Mouse (Mus musculus) liver, embryonic 14.5 days (tissue): Measurements from ENCODE around the gene Gm19668. TPM values are rescaled to one million over a fixed set of nuclear protein-coding genes. Genes with fewer than 3 reads are reported as not detected.

Experiments used
- ATAC-seq: fragments of 200-750 bp; cut with Nextera tagmentation; 2 replicates; pipeline ENCODE4 v1.8.0; 2017; ENCODE audit warnings: moderate number of reproducible peaks, mild to moderate bottlenecking, moderate library complexity; ENCODE audit not compliant: insufficient read depth
- DNase-seq, 3 experiments: peaks; one replicate each; pipeline ENCODE4 v3.0.0-alpha.2; 2012 to 2013; ENCODE audit warnings: low read depth in 3 of 3, low spot score in 3 of 3
- H3K27ac ChIP-seq: fragments of 300-500 bp; sonication (generic); 2 replicates; pipeline ENCODE4 v1.5.1; 2014; ENCODE audit warnings: moderate library complexity, mild to moderate bottlenecking, control low read depth, inconsistent platforms
- H3K27me3 ChIP-seq: fragments of 300-500 bp; sonication (generic); 2 replicates; pipeline ENCODE4 v1.6.1; 2014; ENCODE audit warnings: mild to moderate bottlenecking, low read length, moderate library complexity; ENCODE audit not compliant: control insufficient read depth, insufficient read depth
- H3K36me3 ChIP-seq: fragments of 300-500 bp; sonication (generic); replicated peaks from 2 replicates; pipeline ENCODE4 v1.6.1; 2014; ENCODE audit warnings: low read depth; ENCODE audit not compliant: control insufficient read depth, insufficient read depth
- H3K4me1 ChIP-seq, 2 experiments: fragments of 200-500 bp in 1 of 2; fragments of 300-500 bp in 1 of 2; sonication (generic) in 1 of 2; replicated peaks; 2 replicates each; pipeline ENCODE4 v1.6.1; 2012 to 2014; ENCODE audit warnings: antibody characterized with exemption in 1 of 2, inconsistent platforms in 1 of 2, low read length in 1 of 2; ENCODE audit not compliant: control insufficient read depth in 2 of 2, insufficient read depth in 2 of 2
- H3K4me2 ChIP-seq: fragments of 300-500 bp; sonication (generic); 2 replicates; pipeline ENCODE4 v1.6.1; 2014; ENCODE audit warnings: low read depth, mild to moderate bottlenecking, control low read depth, moderate library complexity
- H3K4me3 ChIP-seq, 2 experiments: fragments of 200-500 bp in 1 of 2; fragments of 300-500 bp in 1 of 2; sonication (generic) in 1 of 2; 2 replicates each; pipeline ENCODE4 v1.5.1; 2012 to 2014; ENCODE audit warnings: low read depth in 2 of 2, low read length in 2 of 2, mild to moderate bottlenecking in 2 of 2, control low read depth in 1 of 2, inconsistent platforms in 1 of 2, moderate library complexity in 1 of 2; ENCODE audit not compliant: insufficient read depth in 1 of 2
- H3K9ac ChIP-seq: fragments of 300-500 bp; sonication (generic); replicated peaks from 2 replicates; pipeline ENCODE4 v1.6.1; 2014; ENCODE audit warnings: mild to moderate bottlenecking, control low read depth, moderate library complexity
- H3K9me3 ChIP-seq: fragments of 300-500 bp; sonication (generic); 2 replicates; pipeline ENCODE4 v1.6.1; 2016; ENCODE audit warnings: low read length, mixed read lengths; ENCODE audit not compliant: control insufficient read depth
- CTCF ChIP-seq: IDR thresholded peaks from 2 replicates; pipeline ENCODE4 v1.5.1; 2016; ENCODE audit warnings: antibody characterized with exemption, low read depth, control low read depth
- EP300 ChIP-seq: IDR thresholded peaks from 2 replicates; pipeline ENCODE4 v1.6.1; 2016; ENCODE audit warnings: antibody characterized with exemption, low read depth
- WGBS: fragments of 180-500 bp; shearing (Covaris S2); extraction: QIAGEN DNeasy Blood & Tissue Kit; methylation state at CpG from one replicate; pipeline ENCODE4 v1.1.7; 2014; ENCODE audit not compliant: insufficient replicate concordance; 5-methylcytosine and 5-hydroxymethylcytosine counted together
- polyA plus RNA-seq, 2 experiments: library from polyadenylated mRNA; depleted of rRNA in 1 of 2; stranded (reverse) in 1 of 2; unstranded in 1 of 2; fragments of >200 nt; fragmentation: Nextera tagmentation in 1 of 2; extraction: Ambion mirVana in 1 of 2; gene quantifications; 2 replicates each; pipeline versions ENCODE4 v1.2.1 to v1.2.3; 2012 to 2014

Gene Gm19668
- polyA plus RNA-seq (2012; rRNA removed) = not detected in 2 replicates
- not detected in 2 replicates for polyA plus RNA-seq (2014; fragmentation: Nextera tagmentation; extraction: Ambion mirVana)

DNA sequence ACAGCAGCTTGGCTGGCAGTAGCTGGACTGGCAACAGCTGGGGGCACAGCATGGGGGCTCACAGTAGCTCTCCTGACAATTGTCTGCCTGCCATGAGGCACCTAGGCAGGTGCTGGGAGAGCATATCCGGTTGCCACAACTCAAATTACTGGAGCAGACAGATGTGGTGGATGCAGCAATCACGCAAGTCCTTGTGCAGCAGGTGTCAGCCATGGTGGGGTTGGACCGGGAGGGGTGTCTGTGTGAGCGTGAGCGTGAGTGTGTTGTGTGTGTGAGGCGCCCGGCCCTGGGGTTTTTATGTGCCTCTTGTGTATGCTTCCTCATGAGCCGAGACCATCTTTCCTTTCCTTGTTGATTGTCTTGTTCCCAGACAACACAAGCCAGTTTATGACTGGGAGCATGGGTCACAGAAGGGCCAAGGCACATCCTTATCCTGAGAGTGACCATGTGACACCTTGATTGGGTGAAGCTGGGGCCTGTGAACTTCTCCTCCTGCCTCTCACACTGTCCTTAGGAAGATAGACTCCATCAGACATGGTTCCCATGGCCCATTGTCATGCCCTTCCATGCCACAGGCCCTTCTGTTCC, at the start of gene Gm19668:
Gm19668 (minus strand) TSS at position 213 of the 588 bp plus-strand sequence.
- no peaks in the 10 kb centered on the region for H3K9me3 ChIP-seq
- no peak within 1 kb of the TSS for H3K4me3 ChIP-seq
- no peaks in the 10 kb centered on the region for H3K27me3 ChIP-seq
- no peak within 1 kb of the TSS for H3K9ac ChIP-seq
- TF ChIP-seq CTCF (no peak), EP300 (no peak)
- H3K4me2 ChIP-seq = no peak within 1 kb of the TSS
- H3K27ac ChIP-seq = no peak within 1 kb of the TSS
- 46% methylated on average over 8 of the region's 8 CpGs for WGBS
- DNase-seq = no peak
- H3K4me1 ChIP-seq = no peaks in the 10 kb centered on the region
- ATAC-seq = no peak
- H3K36me3 ChIP-seq = no peaks in the 10 kb centered on the region

DNA sequence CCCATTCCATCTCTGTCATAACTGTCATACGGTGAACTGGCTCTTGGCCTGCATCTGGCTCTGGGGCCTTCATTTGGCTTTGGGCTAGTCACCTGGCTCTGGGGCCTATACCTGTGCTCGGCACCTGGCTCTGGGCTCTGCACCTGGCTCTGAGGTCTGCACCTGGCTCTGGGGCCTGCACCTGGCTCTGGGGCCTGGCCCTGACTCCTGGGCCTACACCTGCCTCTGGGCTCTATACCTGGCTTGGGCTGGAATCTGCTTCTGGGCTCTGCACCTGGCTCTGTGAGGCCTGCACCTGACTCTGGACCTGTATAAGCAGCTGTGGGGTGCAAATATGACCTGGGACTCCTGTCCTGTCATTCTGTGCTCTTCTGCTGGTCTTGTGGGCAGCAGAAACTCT, 48.6 kb upstream of the Gm19668 start:
- H3K27me3 ChIP-seq = no peaks in the 10 kb centered on the region
- no peaks in the 10 kb centered on the region for H3K36me3 ChIP-seq
- H3K9ac ChIP-seq = no peak overlapping the region
- ATAC-seq = no peak
- H3K4me3 ChIP-seq = no peak overlapping the region
- H3K9me3 ChIP-seq = no peaks in the 10 kb centered on the region
- H3K4me1 ChIP-seq = no peaks in the 10 kb centered on the region
- H3K4me2 ChIP-seq = no peak overlapping the region
- H3K27ac ChIP-seq = no peak overlapping the region
- TF ChIP-seq EP300 (no peak), CTCF (no peak)
- 60% methylated on average over 2 of the region's 2 CpGs for WGBS
- DNase-seq = no peak

DNA sequence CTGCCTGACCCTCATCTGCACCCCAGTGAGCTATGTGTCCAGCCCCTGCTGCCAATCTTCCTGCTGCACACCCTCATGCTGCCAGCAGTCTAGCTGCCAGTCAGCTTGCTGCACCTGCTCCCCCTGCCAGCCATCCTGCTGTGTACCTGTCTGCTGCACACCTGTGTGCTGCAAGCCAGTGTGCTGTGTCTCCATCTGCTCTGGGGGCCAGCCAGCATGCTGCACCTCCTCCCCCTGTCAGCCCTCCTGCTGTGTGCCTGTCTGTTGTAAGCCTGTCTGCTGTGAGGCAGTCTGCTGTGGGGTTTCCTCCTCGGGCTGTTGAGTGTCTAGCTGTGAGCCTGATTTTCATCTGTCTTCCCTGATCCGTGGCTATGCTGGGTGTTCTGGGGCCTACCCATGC, 48.0 kb upstream of the Gm19668 start:
- ATAC-seq = no peak
- no peaks in the 10 kb centered on the region for H3K27me3 ChIP-seq
- no peak for DNase-seq
- H3K4me2 ChIP-seq = no peak overlapping the region
- no peaks in the 10 kb centered on the region for H3K9me3 ChIP-seq
- TF ChIP-seq CTCF (no peak), EP300 (no peak)
- no peak overlapping the region for H3K27ac ChIP-seq
- no peak overlapping the region for H3K9ac ChIP-seq
- H3K4me1 ChIP-seq = no peaks in the 10 kb centered on the region
- 23% methylated on average over 2 of the region's 2 CpGs for WGBS
- H3K4me3 ChIP-seq = no peak overlapping the region
- H3K36me3 ChIP-seq = no peaks in the 10 kb centered on the region

DNA sequence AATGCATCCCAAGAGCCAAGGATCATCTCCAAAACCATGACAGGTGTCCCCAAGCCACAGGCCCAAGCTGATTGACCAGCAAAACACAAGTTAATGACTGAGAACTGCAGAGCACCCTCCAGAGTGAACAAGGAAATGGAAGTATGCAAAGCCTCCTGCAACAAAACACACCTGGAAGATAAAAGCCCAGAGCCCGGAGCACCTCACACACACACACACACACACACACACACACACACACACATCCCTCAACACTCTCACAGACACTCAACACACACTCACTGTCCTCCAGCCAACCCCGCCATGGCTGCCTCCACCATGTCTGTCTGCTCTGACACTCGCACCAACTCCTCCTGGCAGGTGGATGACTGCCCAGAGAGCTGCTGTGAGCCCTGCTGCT, 47.6 kb upstream of the Gm19668 start, which contains the start of gene Gm36176:
Gm36176 (plus strand) TSS at position 301 of the 400 bp plus-strand sequence.
- no peaks in the 10 kb centered on the region for H3K9me3 ChIP-seq
- no peak within 1 kb of the TSS for H3K4me3 ChIP-seq
- no peak for DNase-seq
- no peaks in the 10 kb centered on the region for H3K27me3 ChIP-seq
- TF ChIP-seq CTCF = no peak
- no peak for TF ChIP-seq EP300
- H3K9ac ChIP-seq = no peak within 1 kb of the TSS
- no peak for ATAC-seq
- no peak within 1 kb of the TSS for H3K27ac ChIP-seq
- H3K4me2 ChIP-seq = no peak within 1 kb of the TSS
- H3K4me1 ChIP-seq = no peaks in the 10 kb centered on the region
- 48% methylated on average over 3 of the region's 3 CpGs for WGBS
- no peaks in the 10 kb centered on the region for H3K36me3 ChIP-seq

DNA sequence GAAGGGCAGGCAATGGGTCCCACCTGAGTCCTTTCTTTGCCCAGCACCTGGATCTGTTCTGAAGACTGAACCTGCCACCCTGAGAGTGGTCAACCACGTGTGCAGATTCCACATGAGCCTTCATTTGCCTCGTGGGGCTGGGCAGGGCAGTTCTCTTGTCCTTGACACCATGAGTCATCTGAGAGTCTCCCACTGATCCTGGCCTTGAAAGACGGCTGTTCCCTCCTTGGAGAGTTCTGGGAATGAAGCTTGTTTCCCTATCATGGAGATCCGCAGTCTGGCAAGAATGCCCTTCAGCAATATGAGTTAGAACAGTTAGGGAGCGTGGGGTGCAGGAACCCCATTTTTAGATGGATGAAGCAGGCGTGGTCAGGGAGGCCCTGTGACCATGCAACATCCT, 40.1 kb upstream of the Gm19668 start:
- no peak overlapping the region for H3K4me3 ChIP-seq
- no peak overlapping the region for H3K27ac ChIP-seq
- H3K4me2 ChIP-seq = no peak overlapping the region
- H3K4me1 ChIP-seq = no peaks in the 10 kb centered on the region
- no peak for DNase-seq
- no peak for ATAC-seq
- WGBS = 52% methylated on average over 6 of the region's 6 CpGs
- H3K27me3 ChIP-seq = no peaks in the 10 kb centered on the region
- no peaks in the 10 kb centered on the region; the same call in 1 of the 2 replicates for H3K9me3 ChIP-seq
- TF ChIP-seq EP300 = no peak
- no peak for TF ChIP-seq CTCF
- no peak overlapping the region for H3K9ac ChIP-seq
- no peaks in the 10 kb centered on the region for H3K36me3 ChIP-seq
